Mouse (Mus musculus): ENCODE data around the gene Tent4b.

Tent4b gene

DNA sequence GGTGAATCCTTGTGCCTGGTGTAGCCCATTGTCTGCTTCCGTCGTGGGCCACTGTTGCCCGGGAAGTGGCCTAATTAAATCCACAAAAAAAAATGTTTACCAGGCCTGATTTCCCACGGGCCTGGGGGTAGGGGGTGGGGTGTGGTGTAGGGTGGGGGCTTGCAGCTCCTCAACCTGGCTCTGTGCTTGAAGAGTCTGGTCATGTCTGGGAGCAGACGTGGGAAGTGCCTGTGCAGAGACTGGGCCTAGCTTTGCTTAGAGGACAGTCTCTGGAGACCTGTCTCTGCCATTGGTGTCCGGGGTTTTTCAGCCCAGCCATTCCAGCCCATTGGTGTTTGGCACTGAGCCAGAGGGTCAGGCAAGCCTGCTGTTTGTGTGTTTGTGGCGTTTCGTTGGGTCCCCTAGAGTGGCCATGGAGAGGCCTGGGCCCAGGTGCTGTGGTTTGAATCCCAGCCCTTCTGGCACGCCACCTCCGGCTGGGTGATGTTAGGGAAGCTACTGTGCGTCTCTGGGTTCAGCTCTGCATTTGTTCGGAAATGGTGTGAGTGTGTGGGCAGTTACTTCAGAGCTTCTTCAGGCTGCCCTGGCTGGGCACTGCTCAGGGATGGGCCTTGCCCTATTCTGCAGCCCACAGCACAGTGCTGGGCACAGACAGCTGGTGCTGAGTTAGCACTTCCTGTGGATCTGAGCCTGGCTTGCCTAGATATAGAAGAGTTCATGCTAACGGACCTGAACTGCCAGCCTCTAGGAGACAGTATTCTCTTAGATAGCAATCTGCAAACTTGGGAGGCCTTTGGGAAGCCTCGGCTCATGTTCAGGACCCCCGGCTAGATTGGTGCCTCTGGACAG, 102.8 kb downstream of the Tent4b start:
- DNase-seq (ENCODE audit: low spot score in 2 of 2): no peak

DNA sequence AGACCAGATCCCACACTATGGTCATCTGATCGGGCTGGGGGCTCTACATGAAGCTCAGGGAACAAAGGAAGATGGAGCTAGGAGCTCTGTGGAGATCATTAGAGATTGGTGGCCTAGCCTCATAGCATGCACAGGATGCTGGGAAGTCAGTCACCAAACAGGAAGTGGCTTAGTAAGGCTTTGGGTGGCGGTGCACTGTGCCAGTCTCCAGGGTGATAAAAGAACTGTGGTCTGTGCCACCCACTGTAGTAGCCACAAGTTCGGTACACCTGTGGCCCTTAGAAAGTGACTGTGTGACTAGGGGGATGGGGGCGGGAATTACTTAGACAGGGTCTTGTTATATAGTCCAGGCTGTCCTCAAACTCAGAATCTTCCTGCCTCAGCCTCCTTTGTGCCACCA, 106.8 kb downstream of the Tent4b start:
- no peak for DNase-seq (ENCODE audit: low spot score in 2 of 2)

DNA sequence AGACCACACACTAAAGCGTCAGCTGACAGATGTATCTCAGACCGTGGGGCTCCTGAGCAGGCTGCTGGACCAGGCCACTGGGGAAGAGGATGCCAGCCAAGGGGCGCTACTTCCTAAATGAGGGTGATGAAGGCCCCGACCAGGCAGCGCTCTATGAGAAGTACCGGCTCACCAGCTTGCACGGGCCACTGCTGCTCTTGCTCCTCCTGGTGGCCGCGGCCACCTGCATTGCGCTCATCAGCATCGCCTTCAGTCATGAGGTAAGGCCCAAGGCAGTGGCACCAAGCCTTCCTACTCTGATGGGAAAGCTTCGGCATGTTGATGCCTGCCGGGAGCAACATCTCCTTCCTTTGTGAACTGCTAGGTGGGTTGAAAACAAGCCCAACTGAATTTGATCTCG, 107.5 kb downstream of the Tent4b start:
- DNase-seq (ENCODE audit: low spot score in 2 of 2): no peak

DNA sequence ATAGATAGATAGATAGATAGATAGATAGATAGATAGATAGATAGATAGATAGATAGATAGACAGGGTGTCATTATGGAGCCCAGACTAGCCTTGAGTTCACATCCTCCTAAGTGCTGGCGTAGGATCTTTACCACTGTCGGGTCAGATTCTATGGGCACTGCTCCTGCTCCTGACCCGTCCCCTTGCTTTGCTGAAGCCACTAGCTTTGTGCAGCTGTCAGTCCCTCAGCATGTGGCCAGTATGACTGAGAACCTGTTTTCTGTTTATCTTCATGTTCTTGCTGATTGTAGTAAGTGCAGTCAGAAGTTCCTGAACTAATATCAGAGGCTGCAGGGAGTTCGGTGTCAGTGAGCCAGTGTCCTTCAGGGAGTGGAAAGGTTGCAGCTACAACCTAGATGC, 108.7 kb downstream of the Tent4b start:
- DNase-seq (ENCODE audit: low spot score in 2 of 2): no peak
